Mouse (Mus musculus): Measurements from ENCODE around the gene Shoc2. TPM values are rescaled to one million over a fixed set of nuclear protein-coding genes. Genes with fewer than 3 reads are reported as not detected.

Gene Shoc2
- 82.5 and 85.8 TPM in 2 replicates for polyA plus RNA-seq (2014; fragmentation: Nextera tagmentation; extraction: Ambion mirVana)

- H3K27me3 ChIP-seq (ENCODE audit: control insufficient read depth, insufficient read depth, low read length), result no peaks in the 10 kb centered on the region
- no peaks in the 10 kb centered on the region for H3K36me3 ChIP-seq (ENCODE audit: control insufficient read depth, insufficient read depth, low read length)
- H3K27ac ChIP-seq (ENCODE audit: low read depth, low read length), result peak within 1 kb of the TSS; percentile 97
- ATAC-seq (replicated peaks; ENCODE audit: low FRiP score) (peak; percentile 95), DNase-seq (ENCODE audit: low spot score) (peak; percentile 99)
- peak within 1 kb of the TSS; percentile 68 for H3K4me2 ChIP-seq (ENCODE audit: low read depth, low read length, severe bottlenecking)
- H3K4me3 ChIP-seq (ENCODE audit: low read depth, low read length), result peak within 1 kb of the TSS; percentile 98
- H3K4me1 ChIP-seq (replicated peaks; ENCODE audit: control insufficient read depth, insufficient read depth, low read length), result peaks cover 7% of the 10 kb centered on the region; the same call in 1 of the 2 replicates
- H3K9me3 ChIP-seq (ENCODE audit: control insufficient read depth, low read length), result no peaks in the 10 kb centered on the region
- whole genome bisulfite sequencing, result under 1% methylated on average over 59 of the region's 62 CpGs
- peak within 1 kb of the TSS; percentile 95 for H3K9ac ChIP-seq (ENCODE audit: low read length)
These were observed at the start of gene Shoc2, which contains the start of gene Bbip1 for GRCm38 (mm10) chr19:53943802-53944785. Gene Shoc2 (plus strand): TSS chr19:53944306. Gene Bbip1 (minus strand): TSS chr19:53944627.

GRCm38 (mm10) chr19:53894538-53895121 is 49.5 kb upstream of the Shoc2 start:
- Histone ChIP-seq H3K9me3 (ENCODE audit: control insufficient read depth, low read length) (no peaks in the 10 kb centered on the region), H3K27ac (ENCODE audit: low read depth, low read length) (no peak overlapping the region), H3K36me3 (ENCODE audit: control insufficient read depth, insufficient read depth, low read length) (no peaks in the 10 kb centered on the region), H3K4me2 (ENCODE audit: low read depth, low read length, severe bottlenecking) (no peak overlapping the region), H3K4me1 (replicated peaks; ENCODE audit: control insufficient read depth, insufficient read depth, low read length) (no peaks in the 10 kb centered on the region; the same call in 1 of the 2 replicates), H3K4me3 (ENCODE audit: low read depth, low read length) (no peak overlapping the region), H3K9ac (ENCODE audit: low read length) (no peak overlapping the region), H3K27me3 (ENCODE audit: control insufficient read depth, insufficient read depth, low read length) (no peaks in the 10 kb centered on the region)
- WGBS, result 79% methylated on average over 12 of the region's 12 CpGs
- DNase-seq (ENCODE audit: low spot score) (peak; percentile 31), ATAC-seq (replicated peaks; ENCODE audit: low FRiP score) (no peak)

GRCm38 (mm10) chr19:53898046-53898445 is 46.1 kb upstream of the Shoc2 start:
- H3K9ac ChIP-seq (ENCODE audit: low read length), result no peak overlapping the region
- no peaks in the 10 kb centered on the region for H3K9me3 ChIP-seq (ENCODE audit: control insufficient read depth, low read length)
- H3K27ac ChIP-seq (ENCODE audit: low read depth, low read length), result no peak overlapping the region
- H3K36me3 ChIP-seq (ENCODE audit: control insufficient read depth, insufficient read depth, low read length), result no peaks in the 10 kb centered on the region
- H3K27me3 ChIP-seq (ENCODE audit: control insufficient read depth, insufficient read depth, low read length), result no peaks in the 10 kb centered on the region
- no peaks in the 10 kb centered on the region; the same call in 1 of the 2 replicates for H3K4me1 ChIP-seq (replicated peaks; ENCODE audit: control insufficient read depth, insufficient read depth, low read length)
- peak; percentile 4 for DNase-seq (ENCODE audit: low spot score)
- H3K4me2 ChIP-seq (ENCODE audit: low read depth, low read length, severe bottlenecking), result no peak overlapping the region
- H3K4me3 ChIP-seq (ENCODE audit: low read depth, low read length), result no peak overlapping the region
- ATAC-seq (replicated peaks; ENCODE audit: low FRiP score), result no peak
- 82% methylated on average over 5 of the region's 5 CpGs for WGBS

GRCm38 (mm10) chr19:53898498-53898897 is 45.6 kb upstream of the Shoc2 start:
- H3K4me2 ChIP-seq (ENCODE audit: low read depth, low read length, severe bottlenecking), result no peak overlapping the region
- H3K36me3 ChIP-seq (ENCODE audit: control insufficient read depth, insufficient read depth, low read length), result no peaks in the 10 kb centered on the region
- H3K4me3 ChIP-seq (ENCODE audit: low read depth, low read length), result no peak overlapping the region
- no peak for ATAC-seq (replicated peaks; ENCODE audit: low FRiP score)
- peak; percentile 44 for DNase-seq (ENCODE audit: low spot score)
- no peak overlapping the region for H3K9ac ChIP-seq (ENCODE audit: low read length)
- WGBS, result 79% methylated on average over 4 of the region's 4 CpGs
- H3K4me1 ChIP-seq (replicated peaks; ENCODE audit: control insufficient read depth, insufficient read depth, low read length), result no peaks in the 10 kb centered on the region; the same call in 1 of the 2 replicates
- no peaks in the 10 kb centered on the region for H3K27me3 ChIP-seq (ENCODE audit: control insufficient read depth, insufficient read depth, low read length)
- no peaks in the 10 kb centered on the region for H3K9me3 ChIP-seq (ENCODE audit: control insufficient read depth, low read length)
- no peak overlapping the region for H3K27ac ChIP-seq (ENCODE audit: low read depth, low read length)

- 87% methylated on average over 25 of the region's 25 CpGs for WGBS
- peak; percentile 28 for DNase-seq (ENCODE audit: low spot score)
- H3K9ac ChIP-seq (ENCODE audit: low read length), result no peak overlapping the region
- no peaks in the 10 kb centered on the region for H3K9me3 ChIP-seq (ENCODE audit: control insufficient read depth, low read length)
- no peaks in the 10 kb centered on the region for H3K36me3 ChIP-seq (ENCODE audit: control insufficient read depth, insufficient read depth, low read length)
- H3K4me1 ChIP-seq (replicated peaks; ENCODE audit: control insufficient read depth, insufficient read depth, low read length), result no peaks in the 10 kb centered on the region; the same call in 1 of the 2 replicates
- H3K4me2 ChIP-seq (ENCODE audit: low read depth, low read length, severe bottlenecking), result no peak overlapping the region
- H3K4me3 ChIP-seq (ENCODE audit: low read depth, low read length), result no peak overlapping the region
- H3K27ac ChIP-seq (ENCODE audit: low read depth, low read length), result no peak overlapping the region
- no peaks in the 10 kb centered on the region for H3K27me3 ChIP-seq (ENCODE audit: control insufficient read depth, insufficient read depth, low read length)
- no peak for ATAC-seq (replicated peaks; ENCODE audit: low FRiP score)
These were observed 44.9 kb upstream of the Shoc2 start for GRCm38 (mm10) chr19:53898970-53899900.

GRCm38 (mm10) chr19:53899941-53900610 is 44.0 kb upstream of the Shoc2 start:
- Histone ChIP-seq H3K4me1 (replicated peaks; ENCODE audit: control insufficient read depth, insufficient read depth, low read length) (no peaks in the 10 kb centered on the region; the same call in 1 of the 2 replicates), H3K36me3 (ENCODE audit: control insufficient read depth, insufficient read depth, low read length) (no peaks in the 10 kb centered on the region), H3K4me2 (ENCODE audit: low read depth, low read length, severe bottlenecking) (no peak overlapping the region), H3K27ac (ENCODE audit: low read depth, low read length) (no peak overlapping the region), H3K9me3 (ENCODE audit: control insufficient read depth, low read length) (no peaks in the 10 kb centered on the region), H3K27me3 (ENCODE audit: control insufficient read depth, insufficient read depth, low read length) (no peaks in the 10 kb centered on the region), H3K9ac (ENCODE audit: low read length) (no peak overlapping the region), H3K4me3 (ENCODE audit: low read depth, low read length) (no peak overlapping the region)
- 88% methylated on average over 14 of the region's 14 CpGs for WGBS
- no peak for ATAC-seq (replicated peaks; ENCODE audit: low FRiP score)
- peak; percentile 38 for DNase-seq (ENCODE audit: low spot score)

GRCm38 (mm10) chr19:53901931-53902738 is 42.0 kb upstream of the Shoc2 start:
- 64% methylated on average over 15 of the region's 15 CpGs for WGBS
- Histone ChIP-seq H3K9ac (ENCODE audit: low read length) (peak overlapping the region; percentile 81), H3K27ac (ENCODE audit: low read depth, low read length) (no peak overlapping the region; the same call in 1 of the 2 replicates), H3K4me1 (replicated peaks; ENCODE audit: control insufficient read depth, insufficient read depth, low read length) (no peaks in the 10 kb centered on the region; the same call in 1 of the 2 replicates), H3K36me3 (ENCODE audit: control insufficient read depth, insufficient read depth, low read length) (no peaks in the 10 kb centered on the region), H3K4me2 (ENCODE audit: low read depth, low read length, severe bottlenecking) (peak overlapping the region; percentile 74), H3K4me3 (ENCODE audit: low read depth, low read length) (peak overlapping the region; percentile 84), H3K9me3 (ENCODE audit: control insufficient read depth, low read length) (no peaks in the 10 kb centered on the region), H3K27me3 (ENCODE audit: control insufficient read depth, insufficient read depth, low read length) (no peaks in the 10 kb centered on the region)
- DNase-seq (ENCODE audit: low spot score), result peak; percentile 44
- no peak for ATAC-seq (replicated peaks; ENCODE audit: low FRiP score)

All from forebrain, embryonic 11.5 days (tissue).